Mouse (Mus musculus) thymus, adult 2 months (tissue): ENCODE measurements around the gene Pfkfb4. TPM values are rescaled to one million over a fixed set of nuclear protein-coding genes. Genes with fewer than 3 reads are reported as not detected.

ENCODE experiments used
- DNase-seq: peaks from one replicate; pipeline ENCODE4 v3.0.0; 2021
- H3K27ac ChIP-seq: fragments of 200-500 bp; 2 replicates; pipeline ENCODE4 v1.5.1; 2012; ENCODE audit warnings: low read length, control low read depth; ENCODE audit not compliant: control insufficient read depth, insufficient read depth
- H3K27me3 ChIP-seq: fragments of 200-500 bp; 2 replicates; pipeline ENCODE4 v1.6.1; 2012; ENCODE audit warnings: mild to moderate bottlenecking, low read length, moderate library complexity, mixed read lengths; ENCODE audit not compliant: control insufficient read depth, insufficient read depth
- H3K36me3 ChIP-seq: fragments of 200-500 bp; 2 replicates; pipeline ENCODE4 v1.6.1; 2012; ENCODE audit warnings: mild to moderate bottlenecking, low read length, moderate library complexity; ENCODE audit not compliant: control insufficient read depth, insufficient read depth
- H3K4me1 ChIP-seq: fragments of 200-500 bp; replicated peaks from 2 replicates; pipeline ENCODE4 v1.6.1; 2012; ENCODE audit warnings: low read length; ENCODE audit not compliant: control insufficient read depth, insufficient read depth
- H3K4me3 ChIP-seq: fragments of 200-500 bp; 2 replicates; pipeline ENCODE4 v1.5.1; 2012; ENCODE audit warnings: mild to moderate bottlenecking, low read length, control low read depth, moderate library complexity; ENCODE audit not compliant: control insufficient read depth, insufficient read depth
- CTCF ChIP-seq: fragments of 200-500 bp; IDR thresholded peaks from 2 replicates; pipeline ENCODE4 v1.5.1; 2012; ENCODE audit warnings: mild to moderate bottlenecking, control low read depth, low read length, moderate library complexity, borderline replicate concordance; ENCODE audit not compliant: control insufficient read depth, poor library complexity, insufficient read depth; ENCODE audit errors: extremely low read depth
- POLR2A ChIP-seq: fragments of 200-500 bp; IDR thresholded peaks from 2 replicates; pipeline ENCODE4 v1.6.1; 2012; ENCODE audit warnings: mild to moderate bottlenecking, low read length, control low read depth, moderate library complexity; ENCODE audit not compliant: control insufficient read depth, poor library complexity, insufficient read depth; ENCODE audit errors: extremely low read depth
- WGBS: fragments of 180-500 bp; shearing (Covaris S2); methylation state at CpG from one replicate; pipeline ENCODE4 v1.1.7; 2018; 5-methylcytosine and 5-hydroxymethylcytosine counted together
- polyA plus RNA-seq: library from polyadenylated mRNA; depleted of rRNA; stranded (reverse); fragments of >200 nt; gene quantifications from 2 replicates; pipeline ENCODE4 v1.2.3, GENCODE M21; 2012

Gene Pfkfb4
- polyA plus RNA-seq, 1 experiment = 13.4 TPM

- no peak for TF ChIP-seq POLR2A
- no peak for TF ChIP-seq CTCF
- Histone ChIP-seq H3K27ac (peak overlapping the region; percentile 63), H3K27me3 (no peaks in the 10 kb centered on the region), H3K4me1 (peaks cover 78% of the 10 kb centered on the region), H3K4me3 (peak overlapping the region; percentile 20; the same call in 1 of the 2 replicates), H3K36me3 (peaks cover 20% of the 10 kb centered on the region; the same call in 1 of the 2 replicates)
- DNase-seq = no peak
- 35% methylated on average over 6 of the region's 6 CpGs for WGBS
These were observed 62.3 kb downstream of the Pfkfb4 start for GRCm38 (mm10) chr9:109053851-109054250.

- TF ChIP-seq CTCF = no peak
- Histone ChIP-seq H3K27me3 (no peaks in the 10 kb centered on the region), H3K4me3 (peak overlapping the region; percentile 51), H3K36me3 (peaks cover 20% of the 10 kb centered on the region; the same call in 1 of the 2 replicates), H3K27ac (peak overlapping the region; percentile 80), H3K4me1 (peaks cover 84% of the 10 kb centered on the region)
- 2% methylated on average over 7 of the region's 7 CpGs for WGBS
- peak; percentile 60 for DNase-seq
These were observed 63.1 kb downstream of the Pfkfb4 start for GRCm38 (mm10) chr9:109054712-109055111.

GRCm38 (mm10) chr9:109055271-109056030 is 63.9 kb downstream of the Pfkfb4 start:
- 79% methylated on average over 12 of the region's 12 CpGs for WGBS
- no peak for DNase-seq

GRCm38 (mm10) chr9:109056081-109056690 is 64.6 kb downstream of the Pfkfb4 start:
- Histone ChIP-seq H3K27me3 (no peaks in the 10 kb centered on the region), H3K27ac (peak overlapping the region; percentile 23; the same call in 1 of the 2 replicates), H3K4me3 (no peak overlapping the region), H3K4me1 (peaks cover 72% of the 10 kb centered on the region), H3K36me3 (peaks cover 20% of the 10 kb centered on the region; the same call in 1 of the 2 replicates)
- DNase-seq = no peak
- TF ChIP-seq POLR2A (no peak), CTCF (no peak)
- 87% methylated on average over 17 of the region's 17 CpGs for WGBS

More at GRCm38 (mm10) chr9:109055271-109056030, 63.9 kb downstream of the Pfkfb4 start:
- Histone ChIP-seq H3K27ac (peak overlapping the region; percentile 80; the same call in 1 of the 2 replicates), H3K4me1 (peaks cover 78% of the 10 kb centered on the region), H3K4me3 (peak overlapping the region; percentile 51), H3K36me3 (peaks cover 20% of the 10 kb centered on the region; the same call in 1 of the 2 replicates), H3K27me3 (no peaks in the 10 kb centered on the region)
- TF ChIP-seq POLR2A = no peak
- TF ChIP-seq CTCF = no peak

- peaks cover 65% of the 10 kb centered on the region for H3K4me1 ChIP-seq
- 83% methylated on average over 4 of the region's 4 CpGs for WGBS
- H3K27me3 ChIP-seq = no peaks in the 10 kb centered on the region
- H3K36me3 ChIP-seq = peaks cover 20% of the 10 kb centered on the region; the same call in 1 of the 2 replicates
- TF ChIP-seq POLR2A (no peak), CTCF (no peak)
- peak overlapping the region; percentile 15; the same call in 1 of the 2 replicates for H3K27ac ChIP-seq
- no peak overlapping the region for H3K4me3 ChIP-seq
- no peak for DNase-seq
These were observed 65.3 kb downstream of the Pfkfb4 start for GRCm38 (mm10) chr9:109056916-109057315.

- Histone ChIP-seq H3K4me1 (peaks cover 59% of the 10 kb centered on the region), H3K36me3 (peaks cover 20% of the 10 kb centered on the region; the same call in 1 of the 2 replicates), H3K27ac (peak overlapping the region; percentile 73; the same call in 1 of the 2 replicates), H3K27me3 (no peaks in the 10 kb centered on the region), H3K4me3 (no peak overlapping the region)
- no peak for TF ChIP-seq CTCF
- no peak for TF ChIP-seq POLR2A
- no peak for DNase-seq
- WGBS = 76% methylated on average over 5 of the region's 5 CpGs
These were observed 66.0 kb downstream of the Pfkfb4 start for GRCm38 (mm10) chr9:109057543-109057942.
